Mouse (Mus musculus) brain, embryonic 14.5 days (tissue): ENCODE results near the gene Rara.

Experiments used
- CTCF ChIP-seq: fragments of 200-500 bp; IDR thresholded peaks from 2 replicates; pipeline ENCODE4 v1.5.1; 2012; ENCODE audit warnings: inconsistent platforms, mild to moderate bottlenecking, moderate library complexity, borderline replicate concordance; ENCODE audit not compliant: insufficient read depth, insufficient read length; ENCODE audit errors: extremely low read depth
- POLR2A ChIP-seq: fragments of 200-500 bp; IDR thresholded peaks from 2 replicates; pipeline ENCODE4 v1.6.1; 2012; ENCODE audit warnings: mild to moderate bottlenecking, inconsistent platforms, borderline replicate concordance; ENCODE audit not compliant: poor library complexity, insufficient read depth, insufficient read length, severe bottlenecking; ENCODE audit errors: extremely low read depth

DNA sequence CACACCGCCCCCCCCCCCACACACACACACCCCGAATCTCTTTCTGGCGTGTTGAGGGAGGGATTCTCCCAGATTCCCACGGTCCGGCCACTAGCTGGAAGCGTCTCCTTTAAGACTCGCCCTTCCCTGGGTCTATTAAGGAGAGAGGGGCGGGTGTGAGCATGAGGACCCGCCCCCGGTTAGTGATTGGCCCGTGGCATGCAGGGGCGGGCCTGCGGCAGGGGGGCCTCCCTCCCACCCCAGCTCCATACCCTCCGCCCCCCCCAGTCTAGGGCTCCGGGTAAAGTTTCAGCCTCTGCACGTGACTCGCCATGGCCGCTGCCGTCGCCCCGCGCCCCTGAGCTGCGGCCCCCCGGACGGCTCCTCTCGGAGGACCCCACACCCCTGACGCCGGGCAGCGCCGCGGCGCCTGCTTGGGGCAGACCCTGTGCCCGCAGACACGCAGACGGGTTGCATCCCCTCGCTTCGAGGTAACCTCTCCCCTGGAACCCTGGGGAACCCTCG is 9.8 kb downstream of the Rara start:
- TF ChIP-seq POLR2A (no peak), CTCF (no peak)
